Mouse (Mus musculus): Measurements from ENCODE around the gene Dner.

- TF ChIP-seq CHD2 (IDR thresholded peaks at IDR 0.05; ENCODE audit: low read depth, low read length), result no peak
- TF ChIP-seq HCFC1 (IDR thresholded peaks at IDR 0.05; ENCODE audit: borderline replicate concordance, insufficient read depth, low read length), result no peak
- no peak for TF ChIP-seq MAFK (IDR thresholded peaks at IDR 0.05; ENCODE audit: insufficient read depth, low read depth, low read length)
- no peak for TF ChIP-seq ZC3H11A (IDR thresholded peaks at IDR 0.05; ENCODE audit: borderline replicate concordance, low read depth, low read length)
- no peak for TF ChIP-seq ZNF384 (IDR thresholded peaks at IDR 0.05; ENCODE audit: low read depth, low read length)
Measured at GRCm38 (mm10) chr1:84321327-84321726, 374.7 kb downstream of the Dner start.

Data from ES-E14 (cell line).